Mouse (Mus musculus): Measurements from ENCODE around the gene Fmo4.
A peak's percentile ranks its signal among the peaks of the same experiment; 100 is the strongest.
"Not testable (repeated sequence)": the region's sequence is repeated elsewhere in the genome, so short reads cannot be mapped to it uniquely, and the experiment has no call there.

Fmo4 gene

DNA sequence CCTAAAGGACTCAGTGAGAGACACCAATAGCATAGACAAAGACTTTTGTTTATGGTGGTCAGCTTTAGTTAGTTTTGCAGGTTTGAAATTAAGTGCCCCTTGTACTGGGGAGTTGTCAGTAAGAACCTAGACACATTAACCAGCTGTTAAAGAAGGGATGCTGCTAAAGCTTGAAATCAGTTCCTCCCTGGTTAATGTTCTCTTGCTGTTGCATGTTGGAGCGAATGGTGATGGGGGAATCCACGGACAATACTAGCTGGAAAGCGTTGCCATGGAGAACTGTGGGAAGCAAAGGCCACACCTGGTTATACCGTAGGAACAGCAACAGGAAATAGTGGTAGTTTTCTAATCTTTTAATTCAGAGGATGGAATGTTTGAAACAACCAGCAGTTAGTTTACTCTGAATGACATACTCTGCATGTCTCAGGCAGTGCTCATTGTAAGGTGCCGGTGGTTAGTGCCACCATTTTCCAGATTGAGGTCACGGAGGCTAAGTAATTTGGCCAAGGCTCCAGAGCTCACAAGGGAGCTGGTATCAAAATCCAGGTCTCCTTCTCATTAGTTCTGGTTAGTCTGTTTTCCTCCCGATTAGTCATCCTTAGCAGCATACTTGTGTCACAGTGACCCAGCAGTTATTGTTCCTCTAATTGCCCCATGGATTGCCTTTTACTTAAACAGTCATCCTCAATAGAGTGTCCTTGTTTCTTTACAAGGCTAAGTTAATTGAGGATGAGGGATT, 21.3 kb downstream of the Fmo4 start:
- no peak for DNase-seq (ENCODE audit: low read depth, low spot score)

DNA sequence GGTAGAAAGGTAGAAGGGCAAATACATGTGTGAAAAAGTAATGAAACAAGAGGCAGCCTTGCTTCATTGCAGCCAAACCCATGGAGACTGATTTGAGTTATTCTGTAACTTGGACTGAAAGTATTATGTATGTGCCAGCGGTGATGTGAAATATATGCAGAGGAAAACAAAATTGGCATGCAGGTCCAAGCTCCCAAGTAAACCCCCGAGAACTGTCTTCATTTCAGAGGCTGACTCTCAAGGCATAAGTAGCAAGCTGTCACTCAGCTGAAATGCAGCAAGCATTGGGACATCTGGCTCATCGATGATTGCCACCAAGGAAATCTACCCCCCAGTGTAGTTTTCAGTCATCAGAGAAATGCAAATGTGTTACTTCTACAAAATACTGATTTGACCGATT, 28.6 kb downstream of the Fmo4 start:
- DNase-seq (ENCODE audit: low read depth, low spot score), result no peak

DNA sequence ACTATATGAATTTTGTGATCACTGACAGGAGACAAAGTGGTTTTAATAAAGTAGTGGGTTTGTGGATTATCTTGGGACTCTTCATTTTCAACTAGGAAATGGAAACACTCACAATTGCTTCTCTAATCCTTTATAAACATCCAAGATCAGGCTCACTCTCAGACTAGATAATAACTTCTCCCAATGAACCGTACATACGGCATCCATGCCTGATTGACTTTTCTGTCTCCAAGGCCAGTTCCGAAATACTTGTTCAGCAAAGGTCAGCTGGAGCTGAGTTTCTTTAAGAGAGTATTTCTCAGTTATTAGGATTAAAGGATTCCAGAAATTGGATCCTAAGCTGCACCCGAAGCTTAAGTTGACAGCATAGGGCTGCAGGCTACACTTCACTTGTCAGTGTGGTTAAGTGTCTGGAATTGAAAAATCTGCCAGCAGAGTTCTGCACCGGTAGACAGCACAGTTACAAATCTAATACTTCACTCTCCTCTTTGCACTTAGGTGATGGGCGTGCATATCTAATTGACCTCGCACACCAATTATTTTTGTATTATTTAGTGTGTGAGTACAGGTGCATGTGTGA, 30.0 kb downstream of the Fmo4 start:
- no peak for DNase-seq (ENCODE audit: low read depth, low spot score)

DNA sequence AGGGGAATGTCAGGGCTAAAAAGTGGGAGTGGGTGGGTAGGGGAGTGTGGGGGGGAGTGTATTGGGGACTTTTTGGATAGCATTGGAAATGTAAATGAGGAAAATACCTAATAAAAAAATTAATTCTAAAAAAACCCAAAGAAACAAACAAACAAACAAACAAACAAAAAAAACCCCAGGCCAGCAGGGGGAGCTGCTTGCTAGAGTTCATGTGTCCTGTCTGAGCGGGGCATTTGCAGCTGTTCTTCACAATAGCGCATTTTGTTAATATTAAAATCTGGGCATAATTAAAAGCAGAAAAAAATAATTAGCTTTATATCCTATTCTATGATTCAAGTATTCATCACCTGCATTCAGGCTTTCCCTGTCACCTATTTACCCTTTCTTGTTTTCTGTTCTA, 32.7 kb downstream of the Fmo4 start:
- not testable (repeated sequence) for DNase-seq (ENCODE audit: low read depth, low spot score)

DNA sequence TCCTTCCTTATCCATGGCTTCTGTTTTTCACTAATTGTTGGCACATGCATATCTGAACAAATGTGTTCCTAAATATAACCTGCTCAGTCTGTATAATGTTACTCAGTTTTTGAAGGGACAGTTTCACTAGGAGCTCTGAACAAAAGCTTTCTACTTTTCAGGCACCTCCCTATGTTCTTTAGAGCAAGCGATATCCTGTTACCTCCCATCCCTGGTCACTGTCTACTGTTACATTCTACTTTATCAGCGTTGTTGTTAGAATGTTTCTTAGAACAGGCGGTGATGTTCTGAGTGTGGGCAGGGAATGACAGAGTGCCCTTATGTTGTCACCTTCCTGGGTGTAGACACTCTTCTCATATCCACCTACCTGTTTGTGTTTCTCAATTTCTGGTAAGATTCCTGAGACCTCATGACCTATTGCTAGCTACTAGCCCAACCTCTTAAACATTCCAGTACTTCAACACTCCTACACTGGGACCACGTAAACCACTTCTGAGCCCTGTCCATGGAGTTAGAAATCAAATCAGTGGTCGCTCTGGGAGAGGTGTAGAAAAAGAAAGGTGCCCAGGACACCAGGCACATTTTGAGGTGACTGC, 35.7 kb downstream of the Fmo4 start:
- no peak for DNase-seq (ENCODE audit: low read depth, low spot score)

DNA sequence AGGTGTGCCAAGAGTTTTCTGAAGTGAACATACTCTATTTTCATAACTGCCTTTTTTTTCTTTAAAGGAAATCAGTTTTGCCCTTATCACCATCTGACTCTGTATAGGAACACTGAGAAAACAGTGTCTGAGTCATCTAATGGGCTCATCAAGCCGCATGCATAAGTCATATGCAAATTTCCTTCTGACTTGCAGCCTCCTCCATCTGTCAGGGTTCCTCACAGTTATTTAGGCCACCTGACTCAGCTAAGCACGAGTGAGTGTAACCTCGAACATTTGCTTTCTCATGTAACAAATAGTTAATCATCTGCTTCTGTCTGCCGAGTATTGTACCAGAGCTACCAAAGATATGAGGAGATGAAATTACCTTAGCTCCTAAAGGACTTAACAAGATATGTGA, 40.1 kb downstream of the Fmo4 start:
- peak; percentile 67 for DNase-seq (ENCODE audit: low read depth, low spot score)

DNA sequence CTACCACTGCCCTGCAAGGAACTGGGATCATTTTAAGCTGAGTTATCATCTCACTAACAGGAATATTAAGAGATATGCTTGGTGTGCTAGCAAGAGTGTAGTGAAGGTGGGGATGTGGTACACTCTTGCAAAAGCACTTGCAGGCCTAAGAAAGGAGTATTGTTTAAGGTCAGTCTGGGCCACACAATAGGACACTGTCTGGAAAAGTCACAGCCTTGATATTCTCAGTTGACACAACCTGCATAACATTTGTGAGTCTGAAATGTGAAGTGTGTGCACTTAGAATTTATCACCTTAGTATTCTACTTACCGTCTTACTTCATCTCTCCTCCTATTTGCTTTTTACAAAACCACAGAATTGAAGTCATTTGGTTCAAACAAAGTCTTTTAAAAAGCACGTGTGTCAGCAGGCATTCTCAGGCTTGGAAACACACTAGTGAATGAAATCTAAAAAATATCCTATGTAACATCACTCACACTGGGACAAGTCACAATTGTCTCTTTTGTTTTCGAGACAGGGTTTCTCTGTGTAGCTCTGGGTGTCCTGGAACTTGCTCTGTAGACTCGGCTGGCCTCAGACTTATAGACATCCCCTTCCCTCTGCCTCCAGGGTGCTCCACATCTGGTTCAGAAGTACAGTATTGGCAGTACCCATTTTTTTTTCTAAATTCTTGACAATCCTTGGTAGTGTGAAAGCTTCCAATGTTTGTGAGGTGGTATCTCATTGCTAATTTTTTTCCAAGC, 42.0 kb downstream of the Fmo4 start:
- no peak for DNase-seq (ENCODE audit: low read depth, low spot score)

DNA sequence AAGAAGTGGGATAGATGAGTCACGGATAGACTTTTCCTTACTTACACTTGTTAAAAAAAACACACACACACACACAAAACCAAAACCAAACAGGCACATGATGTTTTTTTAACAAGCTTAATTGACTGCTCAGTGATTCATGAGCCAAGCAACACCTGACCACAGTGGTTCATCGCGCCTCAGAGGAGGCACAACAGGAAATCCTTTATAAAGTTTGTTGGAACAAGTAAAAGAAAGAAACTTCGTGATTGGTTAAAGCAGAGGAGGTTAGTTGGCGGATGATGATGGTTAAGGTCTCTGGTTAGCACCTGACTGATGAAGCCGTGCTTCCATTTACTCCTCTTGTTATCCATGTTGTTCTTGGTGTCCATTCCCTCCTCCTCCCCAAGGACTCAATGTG, 61.8 kb downstream of the Fmo4 start:
- DNase-seq (ENCODE audit: low read depth, low spot score), result no peak

DNA sequence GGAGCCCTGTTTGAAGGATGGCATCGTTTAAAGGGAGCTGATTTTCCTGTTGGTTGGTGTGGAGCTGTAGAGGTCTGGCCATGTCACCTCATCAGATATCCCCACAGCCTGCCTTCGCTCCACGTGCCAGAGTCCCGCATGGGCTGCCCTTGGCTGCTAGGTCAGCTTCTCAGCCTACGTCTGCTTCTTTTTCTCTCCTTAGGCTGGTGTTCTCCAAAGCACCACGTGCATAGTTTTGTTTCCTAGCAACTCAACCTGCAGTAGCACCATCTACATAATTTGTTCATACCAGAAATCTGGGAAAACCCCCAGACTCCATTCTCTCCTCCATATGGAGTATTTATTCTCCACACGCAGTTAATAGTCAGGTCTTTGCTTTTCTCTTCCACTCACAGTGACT, 64.2 kb downstream of the Fmo4 start:
- DNase-seq (ENCODE audit: low read depth, low spot score), result no peak

DNA sequence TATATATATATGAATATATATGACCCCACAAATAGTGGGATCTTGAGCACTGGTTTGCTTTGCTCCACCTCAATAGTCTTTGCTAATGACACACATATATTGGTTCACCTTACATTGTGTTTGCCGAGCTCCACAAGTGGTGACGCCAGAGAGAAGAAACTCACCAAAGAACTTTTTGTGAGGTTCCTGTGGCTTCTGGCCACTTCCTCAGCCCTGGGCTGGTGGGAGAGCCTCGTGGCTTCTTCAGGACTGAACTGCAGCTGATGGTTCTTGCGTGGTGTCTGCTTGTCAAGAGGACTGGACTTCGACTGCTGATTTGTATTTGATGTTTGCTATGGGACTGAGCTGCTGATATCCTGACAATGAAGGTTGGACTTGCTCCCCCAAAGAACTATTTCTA, 65.0 kb downstream of the Fmo4 start:
- no peak for DNase-seq (ENCODE audit: low read depth, low spot score)

Data from telencephalon, adult 2 months (tissue).